In the genomic region with DNA sequence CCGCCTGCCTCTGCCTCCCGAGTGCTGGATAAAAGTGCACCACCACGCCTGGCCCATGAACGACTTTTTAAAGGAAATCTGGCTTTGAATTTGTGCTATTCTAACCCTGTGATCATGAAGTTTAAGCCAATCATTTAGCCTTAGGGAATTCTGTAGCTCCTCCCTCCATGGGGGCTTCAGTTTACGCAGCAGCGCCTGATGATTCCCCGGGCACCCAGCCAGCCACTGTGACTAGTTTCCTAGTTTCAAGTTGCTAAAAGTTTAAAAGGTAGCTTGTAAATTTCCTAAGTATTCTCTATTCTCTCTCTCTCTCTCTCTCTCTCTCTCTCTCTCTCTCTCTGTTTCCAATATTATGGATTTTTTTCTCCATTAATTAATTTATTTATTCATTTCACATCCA, we compare ENCODE assay signal across 22 mouse cellular contexts. TPM values are rescaled to one million over a fixed set of nuclear protein-coding genes. Genes with fewer than 3 reads are reported as not detected.
DNase-seq lines count a peak whose midpoint lies in the region; ATAC-seq and TF ChIP-seq lines count a peak whose summit lies in the region.
"Had no signal": no experiment of that assay in that cellular context is flagged by ENCODE, and none has a peak within 500 bp of the region (broad histone marks: within the 10 kb centered on the region; RNA-seq: fewer than 3 reads in every experiment).

No protein-coding gene starts in this region.

- H3K27me3 ChIP-seq in intestine, embryonic 15.5 days (replicated peaks): no peaks in the 10 kb centered on the region
- H3K27me3 ChIP-seq in intestine, postnatal 0 days (replicated peaks; ENCODE audit: control insufficient read depth, insufficient read depth, low read length): no peaks in the 10 kb centered on the region
- no peaks in the 10 kb centered on the region for H3K27me3 ChIP-seq in kidney, embryonic 14.5 days (ENCODE audit: control insufficient read depth, insufficient read depth, low read length)
- H3K27me3 ChIP-seq: forebrain, embryonic 12.5 days; neural tube, embryonic 15.5 days had no signal

- no peak for ATAC-seq in intestine, embryonic 15.5 days
- ATAC-seq in intestine, postnatal 0 days: no peak
- ATAC-seq in kidney, embryonic 14.5 days (ENCODE audit: low FRiP score, low TSS enrichment): no peak
- ATAC-seq: inflammation-experienced regulatory T-cells, adult 6 months; liver, postnatal 0 days had no signal

- no peak overlapping the region for H3K4me3 ChIP-seq in intestine, embryonic 15.5 days (replicated peaks)
- H3K4me3 ChIP-seq in intestine, postnatal 0 days (ENCODE audit: low read depth, low read length): no peak overlapping the region
- no peak overlapping the region for H3K4me3 ChIP-seq in kidney, embryonic 14.5 days (ENCODE audit: low read length)
- H3K4me3 ChIP-seq: forebrain, embryonic 12.5 days; heart, adult 2 months; left cerebral cortex, adult 2 months; neural tube, embryonic 15.5 days had no signal

- peaks cover 22% of the 10 kb centered on the region for H3K4me1 ChIP-seq in intestine, embryonic 15.5 days (replicated peaks)
- no peaks in the 10 kb centered on the region; the same call in 1 of the 2 replicates for H3K4me1 ChIP-seq in intestine, postnatal 0 days (replicated peaks; ENCODE audit: control insufficient read depth, insufficient read depth, low read length)
- H3K4me1 ChIP-seq in kidney, embryonic 14.5 days (ENCODE audit: control insufficient read depth, insufficient read depth, low read length): peaks cover 15% of the 10 kb centered on the region; the same call in 1 of the 2 replicates

- peak; percentile 74 to 84 for DNase-seq in kidney, postnatal 4 days
- DNase-seq in lung, postnatal 10 days: peak; percentile 57
- no peak for DNase-seq in lung, postnatal 14 days
- DNase-seq in cerebellum, postnatal 10 days: no peak
- DNase-seq: adrenal gland, postnatal 14 days; cerebellum, adult 9-10 months; gastrocnemius, postnatal 36 days; heart, adult 2 months; liver; liver, postnatal 0 days; right cerebral cortex, adult 18-20 months; right cerebral cortex, postnatal 4 days; thymus, postnatal 14 days had no signal

- H3K36me3 ChIP-seq in intestine, embryonic 15.5 days: no peaks in the 10 kb centered on the region
- no peaks in the 10 kb centered on the region for H3K36me3 ChIP-seq in intestine, postnatal 0 days (ENCODE audit: control insufficient read depth, insufficient read depth)
- no peaks in the 10 kb centered on the region for H3K36me3 ChIP-seq in kidney, embryonic 14.5 days (ENCODE audit: control insufficient read depth, insufficient read depth, low read length)
- H3K36me3 ChIP-seq: forebrain, embryonic 12.5 days; neural tube, embryonic 15.5 days had no signal

- H3K9me3 ChIP-seq in intestine, embryonic 15.5 days: no peaks in the 10 kb centered on the region
- H3K9me3 ChIP-seq in intestine, postnatal 0 days (ENCODE audit: control insufficient read depth): no peaks in the 10 kb centered on the region
- no peaks in the 10 kb centered on the region for H3K9me3 ChIP-seq in kidney, embryonic 14.5 days (ENCODE audit: control insufficient read depth, low read length)
- H3K9me3 ChIP-seq: forebrain, embryonic 12.5 days; neural tube, embryonic 15.5 days had no signal

- WGBS in intestine, embryonic 15.5 days: 50% methylated on average over 7 of the region's 7 CpGs
- 55% methylated on average over 7 of the region's 7 CpGs for WGBS in intestine, postnatal 0 days
- 42% methylated on average over 7 of the region's 7 CpGs for WGBS in kidney, embryonic 14.5 days

- TF ChIP-seq CTCF in intestine, postnatal 0 days (IDR thresholded peaks at IDR 0.05; ENCODE audit: low read depth): no peak

- no peak overlapping the region for H3K9ac ChIP-seq in intestine, embryonic 15.5 days
- no peak overlapping the region for H3K9ac ChIP-seq in intestine, postnatal 0 days (ENCODE audit: low read depth, low read length)
- no peak overlapping the region for H3K9ac ChIP-seq in kidney, embryonic 14.5 days (ENCODE audit: low read depth, low read length)
- H3K9ac ChIP-seq: forebrain, embryonic 12.5 days; hindbrain, embryonic 14.5 days; liver, postnatal 0 days; neural tube, embryonic 15.5 days had no signal

- peak overlapping the region; percentile 32; the same call in 1 of the 2 replicates for H3K27ac ChIP-seq in intestine, embryonic 15.5 days
- no peak overlapping the region for H3K27ac ChIP-seq in intestine, postnatal 0 days (ENCODE audit: low read depth, low read length)
- H3K27ac ChIP-seq in kidney, embryonic 14.5 days (ENCODE audit: low read depth, low read length): no peak overlapping the region
- H3K27ac ChIP-seq: forebrain, embryonic 12.5 days; heart, adult 2 months; hindbrain, embryonic 14.5 days; left cerebral cortex, adult 2 months; neural tube, embryonic 15.5 days had no signal

- H3K4me2 ChIP-seq in intestine, embryonic 15.5 days (replicated peaks): no peak overlapping the region
- H3K4me2 ChIP-seq in intestine, postnatal 0 days (replicated peaks; ENCODE audit: low read depth): no peak overlapping the region
- H3K4me2 ChIP-seq in kidney, embryonic 14.5 days (replicated peaks; ENCODE audit: low read depth, low read length): no peak overlapping the region
- H3K4me2 ChIP-seq: forebrain, embryonic 12.5 days; hindbrain, embryonic 14.5 days; midbrain, embryonic 11.5 days; neural tube, embryonic 15.5 days had no signal

RNA-seq across cellular contexts. Expression of a gene that starts 8.4 kb away (rescaled TPM):
- 15.9 and 18.6 TPM in 2 replicates for polyA plus RNA-seq in intestine, embryonic 15.5 days (2015; fragmentation: Nextera tagmentation; extraction: Ambion mirVana)
- 18.0 and 18.1 TPM in 2 replicates for polyA plus RNA-seq in intestine, postnatal 0 days (2015; fragmentation: Nextera tagmentation; extraction: Ambion mirVana)
- polyA plus RNA-seq in kidney, embryonic 14.5 days (2014; fragmentation: Nextera tagmentation; extraction: Ambion mirVana): 10.7 and 19.9 TPM in 2 replicates

Comparison
In these comparisons a context has a peak if more than half of its experiments do, and no peak if none do; other contexts are left out.
1. DNase-seq: peak in kidney, postnatal 4 days (2 of 2) and lung, postnatal 10 days (single experiment); none in lung, postnatal 14 days (single experiment) and cerebellum, postnatal 10 days (0 of 2).